Mouse (Mus musculus): ENCODE data around the gene Pip4k2a. TPM values are rescaled to one million over a fixed set of nuclear protein-coding genes. Genes with fewer than 3 reads are reported as not detected.
"Not testable (repeated sequence)": the region's sequence is repeated elsewhere in the genome, so short reads cannot be mapped to it uniquely, and the experiment has no call there.

The Pip4k2a gene
- 14.2 and 15.7 TPM in 2 replicates for polyA plus RNA-seq (2014; fragmentation: Nextera tagmentation; extraction: Ambion mirVana)

DNA sequence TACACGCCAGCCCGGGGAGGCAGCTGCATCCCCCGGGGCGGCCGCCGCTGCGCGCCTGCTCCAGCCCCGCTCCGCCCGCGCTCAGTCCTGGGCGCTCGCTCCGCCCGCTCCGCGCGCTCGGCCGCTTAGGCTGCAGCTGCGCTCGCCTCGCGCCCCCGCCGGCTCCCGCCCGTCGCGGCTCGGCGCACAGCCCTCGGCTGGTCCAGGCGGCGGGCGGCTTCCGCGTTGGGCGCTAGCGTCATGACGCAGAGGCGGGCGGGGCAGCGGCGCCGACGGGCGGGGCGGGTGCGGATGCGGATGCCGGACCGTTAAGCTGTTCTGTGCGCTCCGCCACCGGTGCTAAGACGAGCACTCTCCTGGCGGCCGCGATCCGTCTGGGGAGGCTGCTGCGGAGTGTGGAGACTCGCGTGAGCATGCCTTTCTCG is at the start of gene Pip4k2a, which contains the start of gene 4930426L09Rik:
Gene Pip4k2a, minus strand, starts transcription at position 73 of the 425 bp plus-strand sequence.
Gene 4930426L09Rik, plus strand, starts transcription at position 290 of the 425 bp plus-strand sequence.
- Histone ChIP-seq H3K27ac (peak within 1 kb of the TSS; percentile 90), H3K27me3 (ENCODE audit: control insufficient read depth, insufficient read depth, low read length) (no peaks in the 10 kb centered on the region), H3K4me1 (replicated peaks; ENCODE audit: control insufficient read depth, insufficient read depth, low read length) (peaks cover 24% of the 10 kb centered on the region), H3K4me2 (replicated peaks) (peak within 1 kb of the TSS; percentile 92), H3K9me3 (ENCODE audit: control insufficient read depth, low read length) (no peaks in the 10 kb centered on the region), H3K9ac (peak within 1 kb of the TSS; percentile 81), H3K36me3 (replicated peaks; ENCODE audit: control insufficient read depth, insufficient read depth) (no peaks in the 10 kb centered on the region), H3K4me3 (replicated peaks; ENCODE audit: low read length) (peak within 1 kb of the TSS; percentile 84)
- DNase-seq (ENCODE audit: low spot score) (peak; percentile 90), ATAC-seq (ENCODE audit: low FRiP score) (peak; percentile 97)
- under 1% methylated on average over 59 of the region's 66 CpGs for WGBS

DNA sequence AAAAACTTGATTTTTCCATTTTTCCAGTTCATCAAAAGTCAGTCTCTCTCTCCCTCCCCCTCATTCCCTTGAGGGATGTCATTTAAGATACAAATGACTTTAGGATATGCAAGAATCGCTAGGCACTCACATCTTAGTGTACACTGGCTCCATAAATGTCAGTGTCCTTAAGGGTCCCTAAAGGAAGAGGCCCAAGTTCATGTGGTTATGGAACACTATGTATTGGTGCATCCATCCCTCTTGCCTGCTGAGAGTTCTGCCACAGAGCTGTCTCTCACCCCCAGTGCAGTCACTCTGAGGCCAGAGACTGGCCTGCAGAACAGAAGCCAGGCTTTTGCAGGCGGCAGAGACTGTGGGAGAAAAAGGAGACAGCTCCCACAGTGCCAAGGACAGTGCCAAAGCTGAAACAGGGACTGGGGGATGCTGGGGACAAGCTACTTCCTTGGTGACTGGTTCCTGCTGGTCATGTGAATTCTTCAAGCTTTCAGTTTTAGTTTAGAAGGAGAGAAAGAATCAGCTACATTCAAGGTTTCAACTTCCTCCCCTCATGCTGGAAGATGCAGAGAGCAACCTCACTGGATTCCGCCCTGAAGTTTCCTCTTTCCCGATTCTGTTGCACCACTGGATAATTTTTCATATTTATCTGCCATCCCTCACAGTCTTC is 40.1 kb upstream of the Pip4k2a start:
- DNase-seq (ENCODE audit: low spot score) (no peak), ATAC-seq (ENCODE audit: low FRiP score) (no peak)
- H3K4me2 ChIP-seq (replicated peaks), result no peak overlapping the region
- no peaks in the 10 kb centered on the region for H3K27me3 ChIP-seq (ENCODE audit: control insufficient read depth, insufficient read depth, low read length)
- H3K4me1 ChIP-seq (replicated peaks; ENCODE audit: control insufficient read depth, insufficient read depth, low read length), result no peaks in the 10 kb centered on the region
- no peak overlapping the region for H3K9ac ChIP-seq
- WGBS, result 74% methylated on average over 4 of the region's 4 CpGs
- H3K36me3 ChIP-seq (replicated peaks; ENCODE audit: control insufficient read depth, insufficient read depth), result no peaks in the 10 kb centered on the region
- no peaks in the 10 kb centered on the region for H3K9me3 ChIP-seq (ENCODE audit: control insufficient read depth, low read length)
- H3K4me3 ChIP-seq (replicated peaks; ENCODE audit: low read length), result no peak overlapping the region
- no peak overlapping the region for H3K27ac ChIP-seq

DNA sequence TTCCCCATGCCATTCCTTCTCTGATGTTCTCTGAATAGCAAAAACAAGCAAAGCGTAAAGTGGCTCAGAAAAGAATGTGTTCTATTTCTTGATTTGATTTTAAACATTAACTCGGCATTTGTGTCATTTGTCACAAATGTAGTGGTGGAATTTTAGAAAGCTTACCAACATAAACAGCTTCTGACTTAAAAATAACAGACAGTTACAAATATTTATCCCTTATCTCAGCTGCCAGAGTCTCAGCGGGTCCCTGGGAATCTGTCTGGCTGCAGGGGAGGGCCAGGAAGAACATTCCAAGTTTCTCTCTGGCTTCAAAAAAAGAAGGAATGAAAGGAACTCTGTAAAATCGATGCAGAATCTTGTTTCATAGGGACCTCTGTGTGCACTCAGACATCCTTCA is 39.5 kb upstream of the Pip4k2a start:
- no peak for ATAC-seq (ENCODE audit: low FRiP score)
- WGBS, result 76% methylated on average over 4 of the region's 4 CpGs
- no peaks in the 10 kb centered on the region for H3K36me3 ChIP-seq (replicated peaks; ENCODE audit: control insufficient read depth, insufficient read depth)

GRCm38 (mm10) chr2:19024807-19025206 is 26.9 kb upstream of the Pip4k2a start:
- no peak overlapping the region for H3K4me2 ChIP-seq (replicated peaks)
- ATAC-seq (ENCODE audit: low FRiP score), result no peak
- WGBS, result 78% methylated on average over 2 of the region's 2 CpGs
- no peak overlapping the region for H3K4me3 ChIP-seq (replicated peaks; ENCODE audit: low read length)
- H3K9me3 ChIP-seq (ENCODE audit: control insufficient read depth, low read length), result no peaks in the 10 kb centered on the region
- no peak overlapping the region for H3K9ac ChIP-seq
- no peaks in the 10 kb centered on the region for H3K4me1 ChIP-seq (replicated peaks; ENCODE audit: control insufficient read depth, insufficient read depth, low read length)
- H3K36me3 ChIP-seq (replicated peaks; ENCODE audit: control insufficient read depth, insufficient read depth), result no peaks in the 10 kb centered on the region
- no peak overlapping the region for H3K27ac ChIP-seq
- no peak for DNase-seq (ENCODE audit: low spot score)
- H3K27me3 ChIP-seq (ENCODE audit: control insufficient read depth, insufficient read depth, low read length), result no peaks in the 10 kb centered on the region

More for the DNA sequence above, 39.5 kb upstream of the Pip4k2a start:
- Histone ChIP-seq H3K4me1 (replicated peaks; ENCODE audit: control insufficient read depth, insufficient read depth, low read length) (no peaks in the 10 kb centered on the region), H3K4me3 (replicated peaks; ENCODE audit: low read length) (no peak overlapping the region), H3K9ac (no peak overlapping the region), H3K27me3 (ENCODE audit: control insufficient read depth, insufficient read depth, low read length) (no peaks in the 10 kb centered on the region), H3K27ac (no peak overlapping the region), H3K9me3 (ENCODE audit: control insufficient read depth, low read length) (no peaks in the 10 kb centered on the region), H3K4me2 (replicated peaks) (no peak overlapping the region)
- no peak for DNase-seq (ENCODE audit: low spot score)

- H3K4me1 ChIP-seq (replicated peaks; ENCODE audit: control insufficient read depth, insufficient read depth, low read length), result no peaks in the 10 kb centered on the region
- H3K9me3 ChIP-seq (ENCODE audit: control insufficient read depth, low read length), result no peaks in the 10 kb centered on the region
- DNase-seq (ENCODE audit: low spot score), result no peak
- no peak overlapping the region for H3K9ac ChIP-seq
- no peak for ATAC-seq (ENCODE audit: low FRiP score)
- H3K27me3 ChIP-seq (ENCODE audit: control insufficient read depth, insufficient read depth, low read length), result no peaks in the 10 kb centered on the region
- H3K4me2 ChIP-seq (replicated peaks), result no peak overlapping the region
- H3K27ac ChIP-seq, result no peak overlapping the region
- no peaks in the 10 kb centered on the region for H3K36me3 ChIP-seq (replicated peaks; ENCODE audit: control insufficient read depth, insufficient read depth)
- 74% methylated on average over 2 of the region's 2 CpGs for WGBS
- no peak overlapping the region for H3K4me3 ChIP-seq (replicated peaks; ENCODE audit: low read length)
These were observed 20.1 kb upstream of the Pip4k2a start for GRCm38 (mm10) chr2:19018034-19018433.

DNA sequence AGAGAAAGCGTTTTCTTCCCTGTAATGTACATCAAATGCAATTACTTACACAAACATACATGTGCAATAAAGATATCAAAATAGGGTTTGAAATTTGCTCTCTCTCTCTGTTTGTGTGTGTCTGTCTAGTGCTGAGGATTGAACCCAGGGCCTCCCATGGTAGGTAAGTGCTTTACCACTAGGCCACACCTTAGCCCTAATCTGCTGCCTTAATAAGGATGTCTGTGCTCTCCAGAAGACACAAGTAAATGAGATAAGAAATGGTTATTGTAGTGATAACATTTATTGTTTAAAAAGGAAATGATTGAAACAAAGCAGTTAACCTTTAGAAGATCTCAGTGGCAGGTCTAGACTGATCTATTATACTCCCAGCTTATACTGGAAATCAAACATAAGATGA is 18.9 kb upstream of the Pip4k2a start:
- 91% methylated on average over 1 of the region's 1 CpGs for WGBS
- no peak for ATAC-seq (ENCODE audit: low FRiP score)

GRCm38 (mm10) chr2:19016348-19016747 is 18.4 kb upstream of the Pip4k2a start:
- WGBS, result 88% methylated on average over 5 of the region's 5 CpGs
- H3K9me3 ChIP-seq (ENCODE audit: control insufficient read depth, low read length), result no peaks in the 10 kb centered on the region
- no peak overlapping the region for H3K9ac ChIP-seq
- no peaks in the 10 kb centered on the region for H3K36me3 ChIP-seq (replicated peaks; ENCODE audit: control insufficient read depth, insufficient read depth)
- H3K4me3 ChIP-seq (replicated peaks; ENCODE audit: low read length), result no peak overlapping the region
- H3K27ac ChIP-seq, result no peak overlapping the region
- DNase-seq (ENCODE audit: low spot score) (no peak), ATAC-seq (ENCODE audit: low FRiP score) (no peak)
- H3K27me3 ChIP-seq (ENCODE audit: control insufficient read depth, insufficient read depth, low read length), result no peaks in the 10 kb centered on the region
- H3K4me1 ChIP-seq (replicated peaks; ENCODE audit: control insufficient read depth, insufficient read depth, low read length), result no peaks in the 10 kb centered on the region
- no peak overlapping the region for H3K4me2 ChIP-seq (replicated peaks)

More for the DNA sequence above, 18.9 kb upstream of the Pip4k2a start:
- H3K27me3 ChIP-seq (ENCODE audit: control insufficient read depth, insufficient read depth, low read length), result no peaks in the 10 kb centered on the region
- DNase-seq (ENCODE audit: low spot score), result no peak
- H3K4me2 ChIP-seq (replicated peaks), result no peak overlapping the region
- no peak overlapping the region for H3K27ac ChIP-seq
- H3K9me3 ChIP-seq (ENCODE audit: control insufficient read depth, low read length), result no peaks in the 10 kb centered on the region
- no peaks in the 10 kb centered on the region for H3K4me1 ChIP-seq (replicated peaks; ENCODE audit: control insufficient read depth, insufficient read depth, low read length)
- no peaks in the 10 kb centered on the region for H3K36me3 ChIP-seq (replicated peaks; ENCODE audit: control insufficient read depth, insufficient read depth)
- no peak overlapping the region for H3K9ac ChIP-seq
- H3K4me3 ChIP-seq (replicated peaks; ENCODE audit: low read length), result no peak overlapping the region

- Histone ChIP-seq H3K27me3 (ENCODE audit: control insufficient read depth, insufficient read depth, low read length) (no peaks in the 10 kb centered on the region), H3K9ac (no peak overlapping the region), H3K4me2 (replicated peaks) (no peak overlapping the region), H3K9me3 (ENCODE audit: control insufficient read depth, low read length) (no peaks in the 10 kb centered on the region), H3K27ac (no peak overlapping the region), H3K36me3 (replicated peaks; ENCODE audit: control insufficient read depth, insufficient read depth) (no peaks in the 10 kb centered on the region), H3K4me3 (replicated peaks; ENCODE audit: low read length) (no peak overlapping the region), H3K4me1 (replicated peaks; ENCODE audit: control insufficient read depth, insufficient read depth, low read length) (no peaks in the 10 kb centered on the region)
- ATAC-seq (ENCODE audit: low FRiP score), result no peak
- 89% methylated on average over 6 of the region's 6 CpGs for WGBS
- no peak for DNase-seq (ENCODE audit: low spot score)
These were observed 13.5 kb upstream of the Pip4k2a start for GRCm38 (mm10) chr2:19011443-19011842.

DNA sequence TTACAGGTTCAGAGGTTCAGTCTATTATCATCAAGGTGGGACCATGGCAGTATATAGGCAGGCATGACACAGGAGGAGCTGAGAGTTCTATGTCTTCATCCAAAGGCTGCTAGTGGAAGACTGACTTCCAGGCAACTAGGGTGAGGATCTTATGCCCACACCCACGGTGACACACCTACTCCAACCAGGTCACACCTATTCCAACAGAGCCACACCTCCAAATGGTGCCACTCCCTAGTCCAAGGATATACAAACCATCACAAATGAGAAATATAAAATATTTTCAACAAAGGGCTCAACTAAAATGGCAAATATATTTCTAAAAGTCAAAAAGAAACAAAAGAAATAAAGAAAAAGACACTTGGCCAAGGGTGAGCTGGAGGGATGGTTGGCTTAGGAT is 12.6 kb upstream of the Pip4k2a start:
- not testable (repeated sequence) for H3K27me3 ChIP-seq (ENCODE audit: control insufficient read depth, insufficient read depth, low read length); DNase-seq (ENCODE audit: low spot score); H3K4me2 ChIP-seq (replicated peaks); H3K27ac ChIP-seq; H3K4me3 ChIP-seq (replicated peaks; ENCODE audit: low read length); H3K9me3 ChIP-seq (ENCODE audit: control insufficient read depth, low read length); H3K4me1 ChIP-seq (replicated peaks; ENCODE audit: control insufficient read depth, insufficient read depth, low read length); H3K36me3 ChIP-seq (replicated peaks; ENCODE audit: control insufficient read depth, insufficient read depth); ATAC-seq (ENCODE audit: low FRiP score); H3K9ac ChIP-seq
- 83% methylated on average over 1 of the region's 1 CpGs for WGBS
